Mouse (Mus musculus) liver, adult (tissue): Measurements from ENCODE around the gene Rpl12.

Experiments
- GATA4 ChIP-seq: IDR thresholded peaks from 2 replicates; pipeline ENCODE4 v1.6.1; 2014; ENCODE audit warnings: mild to moderate bottlenecking, low read length; ENCODE audit not compliant: insufficient replicate concordance

Gene Rpl12

GRCm38 (mm10) chr2:32997081-32997480, 35.7 kb downstream of the Rpl12 start:
- no peak for TF ChIP-seq GATA4

- no peak for TF ChIP-seq GATA4
Measured at GRCm38 (mm10) chr2:32997792-32998191, 36.4 kb downstream of the Rpl12 start.

DNA sequence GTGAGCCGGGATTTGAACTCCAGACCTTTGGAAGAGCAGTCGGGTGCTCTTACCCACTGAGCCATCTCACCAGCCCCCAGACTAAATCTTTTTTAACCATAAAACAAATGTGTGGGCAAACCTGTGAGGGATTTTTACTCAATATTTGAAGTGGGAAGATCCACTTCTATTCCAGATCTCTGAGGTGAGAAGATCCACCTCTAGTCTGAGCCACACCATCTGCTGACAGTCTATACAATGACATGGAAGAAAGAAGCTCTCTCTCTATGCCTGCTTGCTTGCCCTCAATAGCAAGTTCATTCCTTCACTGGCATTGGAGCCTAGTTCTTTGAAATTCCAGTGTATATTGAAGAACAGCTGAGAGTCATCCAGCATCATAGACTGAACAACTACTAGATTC, 38.4 kb downstream of the Rpl12 start:
- TF ChIP-seq GATA4, result no peak

DNA sequence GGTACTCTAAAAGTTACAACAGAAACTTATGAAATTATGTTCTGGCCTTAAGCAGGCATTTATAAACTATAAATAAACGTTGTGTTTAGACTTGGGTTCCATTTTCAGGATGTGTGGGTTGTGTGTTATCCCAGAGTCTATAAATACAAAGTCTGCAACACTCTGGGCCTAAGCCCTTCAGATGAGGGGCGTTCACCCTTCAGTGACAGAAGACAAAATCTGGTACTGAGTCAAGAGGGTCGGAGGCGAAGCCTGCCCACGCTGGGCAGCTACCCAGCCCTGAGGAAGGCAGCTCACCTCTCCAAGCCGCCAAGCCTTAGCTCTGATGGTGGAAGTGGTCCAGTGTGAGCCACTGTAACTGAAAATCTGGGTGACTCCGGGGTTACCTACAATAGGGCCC, 40.8 kb downstream of the Rpl12 start:
- TF ChIP-seq GATA4, result no peak

DNA sequence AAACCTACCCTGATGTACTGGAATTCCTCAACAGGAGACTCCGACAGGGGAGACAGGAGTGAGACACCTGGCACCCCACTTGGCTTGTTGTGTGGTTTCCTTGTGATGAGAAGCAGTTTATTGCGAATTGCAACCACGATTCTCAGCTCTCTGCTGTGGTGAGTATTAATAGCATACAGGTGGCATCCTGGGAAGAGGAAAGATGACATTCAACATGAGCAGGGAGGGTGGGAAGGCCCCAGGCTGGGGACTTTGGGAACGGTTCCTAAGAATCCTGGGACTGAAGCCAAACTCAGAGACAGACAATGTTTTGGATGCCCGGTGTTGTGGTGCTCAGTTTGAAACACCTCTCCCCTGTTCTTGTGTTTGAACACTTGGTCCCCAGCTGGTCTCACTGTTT, 43.7 kb downstream of the Rpl12 start:
- TF ChIP-seq GATA4, result no peak

- TF ChIP-seq GATA4, result no peak
Measured at GRCm38 (mm10) chr2:33014877-33015276, 53.5 kb downstream of the Rpl12 start.
